Mouse (Mus musculus): ENCODE measurements around the gene Glipr1.

GRCm38 (mm10) chr10:111945563-111945962 lies 56.9 kb downstream of the Glipr1 start:
- no peak for TF ChIP-seq CTCF (conservative IDR thresholded peaks at IDR 0.05; ENCODE audit: low read length)
- no peak for TF ChIP-seq POU5F1 (IDR thresholded peaks at IDR 0.05; ENCODE audit: borderline replicate concordance, low read length)
